Mouse (Mus musculus) left cerebral cortex, adult 2 months (tissue): ENCODE measurements around the gene Mob4. TPM values are rescaled to one million over a fixed set of nuclear protein-coding genes. Genes with fewer than 3 reads are reported as not detected.

Experiments
- DNase-seq, 2 experiments: peaks; one replicate each; pipeline ENCODE4 v3.0.0; 2021 to 2022; ENCODE audit warnings: low spot score in 2 of 2, mixed read lengths in 1 of 2; ENCODE audit errors: extremely low spot score in 1 of 2
- H3K27ac ChIP-seq: fragments of 200-600 bp; 2 replicates; pipeline ENCODE4 v1.8.1; 2022
- H3K4me3 ChIP-seq: fragments of 200-600 bp; 2 replicates; pipeline ENCODE4 v1.8.1; 2022
- CTCF ChIP-seq: fragments of 200-600 bp; IDR thresholded peaks from 2 replicates; pipeline ENCODE4 v1.8.1; 2022; ENCODE audit warnings: antibody characterized with exemption, mild to moderate bottlenecking, moderate library complexity
- intact Hi-C: fragments of 180-260 bp; cut with DNase I; formaldehyde crosslinking; loops from one replicate; pipeline ENCODE4 v1.15.1; 2025
- total RNA-seq, 2 experiments: library from RNA; stranded (reverse); gene quantifications; 2 replicates each; pipeline ENCODE4 v1.2.3; 2021

Mob4 gene
- total RNA-seq, 2 experiments from 2014 or later: 50.2 to 50.3 TPM

GRCm38 (mm10) chr1:55134301-55134700 lies 3.3 kb downstream of the Mob4 start:
- H3K4me3 ChIP-seq: no peak overlapping the region
- H3K27ac ChIP-seq: no peak overlapping the region
- TF ChIP-seq CTCF: no peak
- no peak for DNase-seq
- intact Hi-C loops: no loop called here

GRCm38 (mm10) chr1:55135846-55136245 lies 4.8 kb downstream of the Mob4 start:
- intact Hi-C loops: no loop called here
- Histone ChIP-seq H3K4me3 (no peak overlapping the region), H3K27ac (no peak overlapping the region)
- TF ChIP-seq CTCF: no peak; the same call in 1 of the 2 replicates
- DNase-seq: no peak

GRCm38 (mm10) chr1:55144338-55144737 lies 13.3 kb downstream of the Mob4 start:
- no peak for DNase-seq
- no peak overlapping the region for H3K27ac ChIP-seq
- intact Hi-C loops: no loop called here
- TF ChIP-seq CTCF: no peak
- no peak overlapping the region for H3K4me3 ChIP-seq

- TF ChIP-seq CTCF: no peak
- no peak overlapping the region for H3K4me3 ChIP-seq
- DNase-seq: no peak
- intact Hi-C loops: no loop called here
- H3K27ac ChIP-seq: no peak overlapping the region
These were observed 14.5 kb downstream of the Mob4 start for GRCm38 (mm10) chr1:55145556-55145955.

- no peak for DNase-seq
- Histone ChIP-seq H3K4me3 (no peak overlapping the region), H3K27ac (no peak overlapping the region)
- intact Hi-C loops: no loop called here
- no peak for TF ChIP-seq CTCF
These were observed 26.3 kb downstream of the Mob4 start for GRCm38 (mm10) chr1:55157329-55157728.

- no peak for DNase-seq
- intact Hi-C loops: loop anchor here (2.0 kb wide), 1 partner anchor 27 kb away; the partner anchor contains the start of gene Mob4
- H3K27ac ChIP-seq: peak overlapping the region; percentile 34; the same call in 1 of the 2 replicates
These were observed 27.2 kb downstream of the Mob4 start for GRCm38 (mm10) chr1:55158211-55158610.

GRCm38 (mm10) chr1:55158821-55159220 lies 27.8 kb downstream of the Mob4 start:
- intact Hi-C loops: loop anchor here (2.0 kb wide), 1 partner anchor 28 kb away; the partner anchor contains the start of gene Mob4
- Histone ChIP-seq H3K27ac (peak overlapping the region; percentile 34), H3K4me3 (no peak overlapping the region)
- TF ChIP-seq CTCF: no peak
- DNase-seq: no peak

More at GRCm38 (mm10) chr1:55158211-55158610, 27.2 kb downstream of the Mob4 start:
- no peak overlapping the region for H3K4me3 ChIP-seq
- TF ChIP-seq CTCF: no peak

GRCm38 (mm10) chr1:55160218-55160617 lies 29.2 kb downstream of the Mob4 start:
- intact Hi-C loops: loop anchor here (2.0 kb wide), 1 partner anchor 79 kb away; no protein-coding TSS in a partner anchor
- TF ChIP-seq CTCF: no peak
- peak overlapping the region; percentile 24; the same call in 1 of the 2 replicates for H3K27ac ChIP-seq
- no peak overlapping the region for H3K4me3 ChIP-seq
- no peak for DNase-seq

- Histone ChIP-seq H3K27ac (peak overlapping the region; percentile 65), H3K4me3 (no peak overlapping the region)
- TF ChIP-seq CTCF: no peak
- DNase-seq: peak; percentile 32 to 58
- intact Hi-C loops: loop anchor here (2.0 kb wide), 1 partner anchor 78 kb away; no protein-coding TSS in a partner anchor
These were observed 30.0 kb downstream of the Mob4 start for GRCm38 (mm10) chr1:55160831-55161638.

- DNase-seq: no peak
These were observed 30.9 kb downstream of the Mob4 start for GRCm38 (mm10) chr1:55161895-55162294.

GRCm38 (mm10) chr1:55162781-55163180 lies 31.8 kb downstream of the Mob4 start:
- no peak overlapping the region for H3K27ac ChIP-seq
- no peak for DNase-seq
- no peak for TF ChIP-seq CTCF
- intact Hi-C loops: no loop called here
- H3K4me3 ChIP-seq: no peak overlapping the region

More at GRCm38 (mm10) chr1:55161895-55162294, 30.9 kb downstream of the Mob4 start:
- Histone ChIP-seq H3K4me3 (no peak overlapping the region), H3K27ac (peak overlapping the region; percentile 65)
- peak; percentile 45 for TF ChIP-seq CTCF
- intact Hi-C loops: loop anchor here (2.0 kb wide), 1 partner anchor 77 kb away; no protein-coding TSS in a partner anchor

- Histone ChIP-seq H3K27ac (no peak overlapping the region), H3K4me3 (no peak overlapping the region)
- TF ChIP-seq CTCF: no peak
- intact Hi-C loops: no loop called here
- no peak for DNase-seq
These were observed 33.0 kb downstream of the Mob4 start for GRCm38 (mm10) chr1:55164005-55164404.
